Mouse (Mus musculus): ENCODE results near the gene Gga3.

The Gga3 gene

GRCm38 (mm10) chr11:115630532-115631504, 27.0 kb upstream of the Gga3 start:
- no peak for DNase-seq (ENCODE audit: low spot score)

- no peak for DNase-seq (ENCODE audit: low spot score)
Observed at GRCm38 (mm10) chr11:115629734-115630531, 26.1 kb upstream of the Gga3 start.

- DNase-seq (ENCODE audit: low spot score) = no peak
Observed at GRCm38 (mm10) chr11:115628465-115629101, 24.7 kb upstream of the Gga3 start.

GRCm38 (mm10) chr11:115627705-115628464, 24.0 kb upstream of the Gga3 start, which contains the start of gene Slc25a19:
Gene Slc25a19, minus strand, starts transcription at chr11:115628295.
- DNase-seq (ENCODE audit: low spot score) = peak; percentile 99

- no peak for DNase-seq (ENCODE audit: low spot score)
Observed at GRCm38 (mm10) chr11:115626824-115627616, 23.2 kb upstream of the Gga3 start.

GRCm38 (mm10) chr11:115625877-115626276, 22.0 kb upstream of the Gga3 start:
- peak; percentile 63 for DNase-seq (ENCODE audit: low spot score)

GRCm38 (mm10) chr11:115623487-115624070, 19.7 kb upstream of the Gga3 start:
- DNase-seq (ENCODE audit: low spot score) = no peak

- no peak for DNase-seq (ENCODE audit: low spot score)
Observed at GRCm38 (mm10) chr11:115619949-115620348, 16.1 kb upstream of the Gga3 start.

GRCm38 (mm10) chr11:115618732-115619516, 15.1 kb upstream of the Gga3 start:
- DNase-seq (ENCODE audit: low spot score) = no peak

GRCm38 (mm10) chr11:115618001-115618400, 14.2 kb upstream of the Gga3 start:
- DNase-seq (ENCODE audit: low spot score) = no peak

- DNase-seq (ENCODE audit: low spot score) = no peak
Observed at GRCm38 (mm10) chr11:115616893-115617292, 13.0 kb upstream of the Gga3 start.

- DNase-seq (ENCODE audit: low spot score) = no peak
Observed at GRCm38 (mm10) chr11:115616371-115616770, 12.5 kb upstream of the Gga3 start.

GRCm38 (mm10) chr11:115615875-115616274, 12.0 kb upstream of the Gga3 start:
- no peak for DNase-seq (ENCODE audit: low spot score)

- DNase-seq (ENCODE audit: low spot score) = no peak
Observed at GRCm38 (mm10) chr11:115615108-115615825, 11.4 kb upstream of the Gga3 start.

GRCm38 (mm10) chr11:115614346-115615107, 10.7 kb upstream of the Gga3 start:
- DNase-seq (ENCODE audit: low spot score) = no peak

- peak; percentile 35 for DNase-seq (ENCODE audit: low spot score)
Observed at GRCm38 (mm10) chr11:115613138-115613945, 9.5 kb upstream of the Gga3 start.
